In genomic region chr5:33272146-33272545, GRCm38 (mm10) we compare ENCODE assay signal across 11 mouse cellular contexts. TPM values are rescaled to one million over a fixed set of nuclear protein-coding genes. Genes with fewer than 3 reads are reported as not detected.
A peak's percentile ranks its signal among the peaks of the same experiment; 100 is the strongest.
DNase-seq lines count a peak whose midpoint lies in the region; ATAC-seq lines count a peak whose summit lies in the region.
"Had no signal": no experiment of that assay in that cellular context is flagged by ENCODE, and none has a peak within 500 bp of the region (broad histone marks: within the 10 kb centered on the region; RNA-seq: fewer than 3 reads in every experiment).

No protein-coding gene starts in this region.

- no peak overlapping the region for H3K4me3 ChIP-seq in heart, embryonic 13.5 days
- no peak overlapping the region for H3K4me3 ChIP-seq in neural tube, embryonic 13.5 days

- H3K27me3 ChIP-seq in heart, embryonic 13.5 days (replicated peaks) = no peaks in the 10 kb centered on the region
- H3K27me3 ChIP-seq in neural tube, embryonic 13.5 days = no peaks in the 10 kb centered on the region

- H3K4me1 ChIP-seq in heart, embryonic 13.5 days = peaks cover 40% of the 10 kb centered on the region
- peaks cover 43% of the 10 kb centered on the region for H3K4me1 ChIP-seq in neural tube, embryonic 13.5 days (replicated peaks)

- no peak for ATAC-seq in heart, embryonic 13.5 days (ENCODE audit: extremely low read depth, insufficient number of reproducible peaks, low FRiP score, low TSS enrichment)
- ATAC-seq in neural tube, embryonic 13.5 days (ENCODE audit: low read depth) = no peak

- H3K27ac ChIP-seq in heart, embryonic 13.5 days (replicated peaks) = peak overlapping the region; percentile 98
- H3K27ac ChIP-seq in neural tube, embryonic 13.5 days (replicated peaks) = no peak overlapping the region

- H3K4me2 ChIP-seq in heart, embryonic 13.5 days = peak overlapping the region; percentile 94
- H3K4me2 ChIP-seq in neural tube, embryonic 13.5 days = 0 out of 2 replicates have a peak overlapping the region, but pooled peaks have one; percentile 1

- peak overlapping the region; percentile 96 for H3K9ac ChIP-seq in heart, embryonic 13.5 days
- H3K9ac ChIP-seq in neural tube, embryonic 13.5 days = peak overlapping the region; percentile 80

- peaks cover 37% of the 10 kb centered on the region for H3K36me3 ChIP-seq in heart, embryonic 13.5 days
- H3K36me3 ChIP-seq in neural tube, embryonic 13.5 days = peaks cover 25% of the 10 kb centered on the region

- no peak for DNase-seq in heart, postnatal 4 days
- no peak for DNase-seq in neural tube, embryonic 10.5 days (ENCODE audit: extremely low spot score, low spot score)
- DNase-seq in liver = peak; percentile 56
- DNase-seq in cerebellum, adult 8-10 months = no peak
- no peak for DNase-seq in adrenal gland, adult (ENCODE audit: inconsistent age in 2 of 2, low spot score in 1 of 2)
- DNase-seq in lung, postnatal 14 days = no peak
- DNase-seq: kidney, adult 18-20 months; layer of hippocampus, postnatal 36 days had no signal

- H3K9me3 ChIP-seq in heart, embryonic 13.5 days = no peaks in the 10 kb centered on the region
- no peaks in the 10 kb centered on the region for H3K9me3 ChIP-seq in neural tube, embryonic 13.5 days

- WGBS in heart, embryonic 13.5 days = 59% methylated on average over 7 of the region's 7 CpGs
- 76% methylated on average over 7 of the region's 7 CpGs for WGBS in neural tube, embryonic 13.5 days

RNA-seq across cellular contexts. Expression of gene Ctbp1, which starts 2.6 kb away (rescaled TPM):
- polyA plus RNA-seq in heart, embryonic 13.5 days (2015; fragmentation: Nextera tagmentation; extraction: Ambion mirVana) = 206 and 234 TPM in 2 replicates
- total RNA-seq in heart, postnatal 4 days (2021) = 100 to 1,000 TPM; 264 to 274 TPM
- 505 and 526 TPM in 2 replicates for polyA plus RNA-seq in neural tube, embryonic 13.5 days (2015; fragmentation: Nextera tagmentation; extraction: Ambion mirVana)

RNA-seq across cellular contexts. Expression of gene Spon2, which starts 53.9 kb away (rescaled TPM):
- 89.8 and 95.2 TPM in 2 replicates for polyA plus RNA-seq in heart, embryonic 13.5 days (2015; fragmentation: Nextera tagmentation; extraction: Ambion mirVana)
- 10 to 100 TPM; 56.8 to 62.9 TPM for total RNA-seq in heart, postnatal 4 days (2021)
- 2.7 and 3.0 TPM in 2 replicates for polyA plus RNA-seq in neural tube, embryonic 13.5 days (2015; fragmentation: Nextera tagmentation; extraction: Ambion mirVana)
- total RNA-seq: neutrophil, adult 5-6 weeks had no signal

Comparison
In these comparisons a context has a peak if more than half of its experiments do, and no peak if none do; other contexts are left out.
1. RNA of gene Spon2, which starts 53.9 kb away (polyA plus RNA-seq): 89.8 to 95.2 TPM in heart, embryonic 13.5 days; 2.7 to 3.0 TPM in neural tube, embryonic 13.5 days; every median in the first group is over 10 times any median in the second.